Mouse (Mus musculus) CH12.LX (cell line): ENCODE measurements around the gene Pde8b. TPM values are rescaled to one million over a fixed set of nuclear protein-coding genes. Genes with fewer than 3 reads are reported as not detected.

Experiments
- DNase-seq: peaks from one replicate; pipeline ENCODE4 v3.0.0-alpha.2; 2013; ENCODE audit errors: extremely low read depth
- H3K27ac ChIP-seq: 2 replicates; pipeline ENCODE4 v1.5.1; 2012; ENCODE audit warnings: low read depth, mild to moderate bottlenecking, control low read depth, moderate library complexity; ENCODE audit not compliant: insufficient read depth
- H3K27me3 ChIP-seq: replicated peaks from 2 replicates; pipeline ENCODE3; 2012; ENCODE audit warnings: inconsistent platforms
- H3K36me3 ChIP-seq, 2 experiments: replicated peaks in 1 of 2; 2 replicates each; pipeline versions ENCODE3 to v1.6.1; 2012; ENCODE audit warnings: inconsistent platforms in 1 of 2, low read length in 1 of 2, mild to moderate bottlenecking in 1 of 2, mixed read lengths in 1 of 2, moderate library complexity in 1 of 2; ENCODE audit not compliant: control insufficient read depth in 1 of 2, insufficient read depth in 1 of 2
- H3K4me1 ChIP-seq, 2 experiments: 2 replicates each; pipeline ENCODE4 v1.6.1; 2012; ENCODE audit warnings: inconsistent platforms in 1 of 2, moderate library complexity in 1 of 2; ENCODE audit not compliant: insufficient read depth in 2 of 2, control insufficient read depth in 1 of 2
- H3K4me2 ChIP-seq: 2 replicates; pipeline ENCODE4 v1.6.1; 2012; ENCODE audit warnings: low read depth, mild to moderate bottlenecking, control low read depth; ENCODE audit not compliant: poor library complexity, insufficient read depth, severe bottlenecking
- H3K4me3 ChIP-seq, 3 experiments: fragments of 150-350 bp in 1 of 3; sonication (generic) in 1 of 3; replicated peaks in 1 of 3; 2 replicates each; pipeline versions ENCODE3 to v1.5.1; 2011 to 2012; ENCODE audit warnings: low read depth in 2 of 3, low read length in 2 of 3, mild to moderate bottlenecking in 2 of 3, moderate library complexity in 2 of 3, control low read depth in 1 of 3, improper control_type of control experiment in 1 of 3, inconsistent platforms in 1 of 3, mixed read lengths in 1 of 3; ENCODE audit not compliant: poor library complexity in 1 of 3
- H3K79me2 ChIP-seq: replicated peaks from 2 replicates; pipeline ENCODE4 v1.6.1; 2012; ENCODE audit warnings: mild to moderate bottlenecking, moderate library complexity; ENCODE audit not compliant: control insufficient read depth, poor library complexity, insufficient read depth, severe bottlenecking; ENCODE audit errors: extremely low read depth
- H3K9ac ChIP-seq: 2 replicates; pipeline ENCODE4 v1.6.1; 2012; ENCODE audit warnings: low read depth, mild to moderate bottlenecking, control low read depth, moderate library complexity; ENCODE audit not compliant: insufficient read depth
- H3K9me3 ChIP-seq: replicated peaks from 2 replicates; pipeline ENCODE3; 2012; ENCODE audit warnings: low read length, inconsistent platforms, mixed read lengths
- BHLHE40 ChIP-seq: IDR thresholded peaks from 2 replicates; pipeline ENCODE4 v1.6.1; 2011; ENCODE audit warnings: mild to moderate bottlenecking, low read depth, low read length, improper control_type of control experiment
- CHD1 ChIP-seq: IDR thresholded peaks from 2 replicates; pipeline ENCODE4 v1.6.1; 2012; ENCODE audit warnings: low read depth, low read length, improper control_type of control experiment, inconsistent platforms
- CHD2 ChIP-seq: IDR thresholded peaks from 2 replicates; pipeline ENCODE4 v1.6.1; 2011; ENCODE audit warnings: low read length, improper control_type of control experiment
- CTCF ChIP-seq, 2 experiments: IDR thresholded peaks in 1 of 2; conservative IDR thresholded peaks in 1 of 2; 2 replicates each; pipeline ENCODE4 v1.5.1; 2011 to 2012; ENCODE audit warnings: low read depth in 2 of 2, low read length in 2 of 2, improper control_type of control experiment in 1 of 2, inconsistent platforms in 1 of 2, mild to moderate bottlenecking in 1 of 2, moderate library complexity in 1 of 2
- GABPA ChIP-seq: IDR thresholded peaks from 2 replicates; pipeline ENCODE4 v1.6.1; 2012; ENCODE audit warnings: low read depth, low read length, improper control_type of control experiment, inconsistent platforms; ENCODE audit not compliant: insufficient replicate concordance
- IRF4 ChIP-seq: IDR thresholded peaks from 2 replicates; pipeline ENCODE4 v1.6.1; 2014; ENCODE audit warnings: low read depth, mild to moderate bottlenecking, inconsistent platforms, low read length, improper control_type of control experiment
- JUND ChIP-seq: conservative IDR thresholded peaks from 2 replicates; pipeline ENCODE4 v1.6.1; 2011; ENCODE audit warnings: low read depth, low read length, improper control_type of control experiment
- KAT2A ChIP-seq: IDR thresholded peaks from 2 replicates; pipeline ENCODE4 v1.6.1; 2012; ENCODE audit warnings: low read length, improper control_type of control experiment, inconsistent platforms; ENCODE audit not compliant: insufficient replicate concordance
- MAFK ChIP-seq: IDR thresholded peaks from 2 replicates; pipeline ENCODE4 v1.6.1; 2011; ENCODE audit warnings: low read length, improper control_type of control experiment; ENCODE audit not compliant: insufficient replicate concordance
- MAX ChIP-seq: IDR thresholded peaks from 2 replicates; pipeline ENCODE4 v1.6.1; 2011; ENCODE audit warnings: low read length, improper control_type of control experiment
- MEF2A ChIP-seq: IDR thresholded peaks from 2 replicates; pipeline ENCODE4 v1.6.1; 2014; ENCODE audit warnings: low read depth, mild to moderate bottlenecking, inconsistent platforms, low read length, improper control_type of control experiment, borderline replicate concordance
- PAX5 ChIP-seq: IDR thresholded peaks from 2 replicates; pipeline ENCODE4 v1.6.1; 2012; ENCODE audit warnings: low read length, inconsistent platforms, mixed read lengths
- RAD21 ChIP-seq: IDR thresholded peaks from 2 replicates; pipeline ENCODE4 v1.6.1; 2011; ENCODE audit warnings: low read depth, mild to moderate bottlenecking, low read length, improper control_type of control experiment, moderate library complexity
- TCF12 ChIP-seq: IDR thresholded peaks from 2 replicates; pipeline ENCODE4 v1.6.1; 2014; ENCODE audit warnings: low read depth, mild to moderate bottlenecking, inconsistent platforms, low read length, improper control_type of control experiment
- USF1 ChIP-seq: IDR thresholded peaks from 2 replicates; pipeline ENCODE4 v1.6.1; 2014; ENCODE audit warnings: low read depth, mild to moderate bottlenecking, inconsistent platforms, low read length, improper control_type of control experiment
- ZC3H11A ChIP-seq: IDR thresholded peaks from 2 replicates; pipeline ENCODE4 v1.6.1; 2012; ENCODE audit warnings: low read depth, mild to moderate bottlenecking, inconsistent platforms, low read length, improper control_type of control experiment
- ZKSCAN1 ChIP-seq: IDR thresholded peaks from 2 replicates; pipeline ENCODE4 v1.6.1; 2012; ENCODE audit warnings: low read depth, inconsistent platforms, low read length, improper control_type of control experiment, borderline replicate concordance
- ZNF384 ChIP-seq: IDR thresholded peaks from 2 replicates; pipeline ENCODE4 v1.6.1; 2012; ENCODE audit warnings: low read depth, low read length, improper control_type of control experiment, inconsistent platforms
- dilution Hi-C: fragments of 300-500 bp; cut with MboI; formaldehyde crosslinking; loops from 2 replicates; pipeline ENCODE4 v1.14.3; 2020; ENCODE audit warnings: low sequenced_read_pairs; ENCODE audit not compliant: extremely low pct_unique_long_range_greater_than_20kb, extremely low pct_ligation_motif_present
- in situ Hi-C: fragments of 300-500 bp; cut with MboI; formaldehyde crosslinking; loops from 3 replicates; pipeline ENCODE4 v1.14.3; 2019; ENCODE audit warnings: low sequenced_read_pairs, low pct_ligation_motif_present, low pct_unique_long_range_greater_than_20kb, mixed read lengths
- polyA plus RNA-seq: library from polyadenylated mRNA; unstranded; fragments of >175 nt; gene quantifications from 2 replicates; pipeline ENCODE4 v1.2.1, GENCODE M21; 2012; ENCODE audit warnings: low read depth; ENCODE audit not compliant: insufficient read length
- total RNA-seq, 2 experiments: library from RNA; depleted of rRNA; stranded (reverse); fragments of 300-350 nt in 1 of 2; fragments of >200 nt in 1 of 2; gene quantifications; 2 replicates each; pipeline ENCODE4 v1.2.3; 2012 to 2014

Gene Pde8b
- total and polyA plus RNA-seq, 3 experiments: 0.25 to 2.0 (median 0.93) TPM

DNA sequence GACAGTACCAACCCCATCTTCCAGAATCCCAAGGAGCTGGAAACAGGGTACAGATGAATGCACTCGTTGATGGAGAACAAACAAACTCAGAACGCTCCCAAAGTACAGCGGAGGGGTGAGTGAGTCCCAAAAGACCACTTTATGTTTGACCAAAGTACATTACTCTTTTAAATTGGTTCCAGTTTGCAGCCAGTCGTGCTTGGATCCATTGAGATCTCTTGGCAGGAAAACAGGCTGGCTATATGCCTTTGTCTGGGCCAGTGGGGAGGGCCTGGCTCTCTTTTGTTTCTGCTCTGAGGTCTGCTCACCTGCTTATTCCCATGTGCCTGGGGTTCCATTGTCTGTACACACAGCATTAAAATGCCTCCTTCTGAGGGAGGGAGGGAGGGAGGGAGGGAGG lies 118.3 kb downstream of the Pde8b start:
- no peak for DNase-seq
- Histone ChIP-seq H3K4me3 (no peak overlapping the region), H3K27me3 (no peaks in the 10 kb centered on the region), H3K79me2 (no peaks in the 10 kb centered on the region), H3K27ac (no peak overlapping the region), H3K4me1 (peaks cover 2 to 3% of the 10 kb centered on the region in 2 experiments; a peak in 3 of 4 replicates), H3K9ac (no peak overlapping the region), H3K9me3 (no peaks in the 10 kb centered on the region), H3K36me3 (no peaks in the 10 kb centered on the region), H3K4me2 (no peak overlapping the region)
- dilution Hi-C loops (no loop called here), in situ Hi-C loops (no loop called here)
- no peak for TF ChIP-seq USF1
- TF ChIP-seq CHD2: no peak
- no peak for TF ChIP-seq MAX
- no peak for TF ChIP-seq MAFK

DNA sequence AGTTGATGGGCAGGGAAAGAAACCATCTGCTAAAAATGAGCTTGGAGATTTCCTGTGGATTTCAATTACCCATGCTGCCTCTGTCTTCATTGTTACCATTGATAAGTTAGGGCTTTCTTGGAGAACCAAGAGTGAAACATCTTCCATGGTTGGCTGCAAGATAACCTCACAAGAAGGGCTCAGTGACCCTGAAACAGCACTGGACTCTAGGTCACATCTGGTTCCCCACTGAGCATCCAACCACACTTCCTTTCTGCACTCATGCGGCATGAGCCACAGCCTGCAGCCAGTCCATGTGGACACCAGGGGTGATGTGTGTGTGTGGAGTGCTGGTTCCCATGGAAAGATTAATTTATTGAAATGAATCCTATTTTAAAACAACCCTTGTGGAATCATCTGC lies 119.1 kb downstream of the Pde8b start:
- H3K4me1 ChIP-seq: peaks cover 2 to 3% of the 10 kb centered on the region in 2 experiments; a peak in 3 of 4 replicates
- no peaks in the 10 kb centered on the region for H3K9me3 ChIP-seq
- H3K36me3 ChIP-seq: no peaks in the 10 kb centered on the region
- H3K27me3 ChIP-seq: no peaks in the 10 kb centered on the region
- no peak overlapping the region for H3K9ac ChIP-seq
- no peak overlapping the region for H3K4me3 ChIP-seq
- H3K27ac ChIP-seq: no peak overlapping the region
- no peaks in the 10 kb centered on the region for H3K79me2 ChIP-seq
- DNase-seq: no peak
- H3K4me2 ChIP-seq: 0 out of 2 replicates have a peak overlapping the region, but pooled peaks have one; percentile 14
- TF ChIP-seq USF1 (no peak), IRF4 (no peak), TCF12 (no peak), ZC3H11A (no peak), MEF2A (no peak), MAFK (no peak), BHLHE40 (no peak), RAD21 (no peak)
- dilution Hi-C loops: no loop called here
- in situ Hi-C loops: no loop called here

DNA sequence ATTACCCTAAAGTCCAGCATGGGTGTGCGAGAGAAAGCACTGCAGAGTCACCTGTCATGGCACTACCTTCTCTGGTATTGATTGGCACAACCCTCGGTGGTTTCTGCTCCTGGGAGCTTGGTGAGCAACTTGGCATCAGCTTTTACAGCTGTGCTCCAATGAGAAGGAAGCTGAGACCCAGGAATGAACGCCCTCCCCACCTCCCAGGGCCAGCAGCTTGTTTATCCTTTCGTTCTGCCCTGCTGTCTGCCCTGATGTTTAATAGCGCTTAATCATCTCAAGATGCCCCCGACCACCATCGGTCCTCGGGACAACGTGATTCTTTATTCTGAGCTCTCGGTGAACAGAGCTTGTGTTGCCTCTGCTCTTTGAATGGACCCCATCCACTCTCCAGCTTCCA lies 122.8 kb downstream of the Pde8b start:
- in situ Hi-C loops: no loop called here
- no peaks in the 10 kb centered on the region for H3K9me3 ChIP-seq
- no peaks in the 10 kb centered on the region for H3K27me3 ChIP-seq
- H3K9ac ChIP-seq: no peak overlapping the region
- dilution Hi-C loops: no loop called here
- no peak overlapping the region for H3K4me2 ChIP-seq
- no peak for TF ChIP-seq ZNF384
- no peak for TF ChIP-seq ZKSCAN1
- TF ChIP-seq GABPA: no peak
- TF ChIP-seq CTCF (conservative IDR thresholded peaks at IDR 0.05 in 1 of 2, IDR thresholded peaks at IDR 0.05 in 1 of 2; ENCODE audit: low read depth in 2 of 2, low read length in 2 of 2): no peak
- TF ChIP-seq JUND: no peak
- no peak for TF ChIP-seq PAX5
- no peak for TF ChIP-seq KAT2A
- TF ChIP-seq CHD1: no peak
- peaks cover 2 to 8% of the 10 kb centered on the region in 2 experiments for H3K4me1 ChIP-seq
- no peaks in the 10 kb centered on the region for H3K79me2 ChIP-seq
- no peaks in the 10 kb centered on the region for H3K36me3 ChIP-seq
- no peak overlapping the region for H3K4me3 ChIP-seq
- DNase-seq: no peak
- H3K27ac ChIP-seq: no peak overlapping the region
